Mouse (Mus musculus) thymus, adult 2 months (tissue): ENCODE measurements around the gene Dennd6a.
"Not testable (repeated sequence)": the region's sequence is repeated elsewhere in the genome, so short reads cannot be mapped to it uniquely, and the experiment has no call there.

Experiments used
- CTCF ChIP-seq: fragments of 200-500 bp; IDR thresholded peaks from 2 replicates; pipeline ENCODE4 v1.5.1; 2012; ENCODE audit warnings: mild to moderate bottlenecking, control low read depth, low read length, moderate library complexity, borderline replicate concordance; ENCODE audit not compliant: control insufficient read depth, poor library complexity, insufficient read depth; ENCODE audit errors: extremely low read depth
- POLR2A ChIP-seq: fragments of 200-500 bp; IDR thresholded peaks from 2 replicates; pipeline ENCODE4 v1.6.1; 2012; ENCODE audit warnings: mild to moderate bottlenecking, low read length, control low read depth, moderate library complexity; ENCODE audit not compliant: control insufficient read depth, poor library complexity, insufficient read depth; ENCODE audit errors: extremely low read depth

DNA sequence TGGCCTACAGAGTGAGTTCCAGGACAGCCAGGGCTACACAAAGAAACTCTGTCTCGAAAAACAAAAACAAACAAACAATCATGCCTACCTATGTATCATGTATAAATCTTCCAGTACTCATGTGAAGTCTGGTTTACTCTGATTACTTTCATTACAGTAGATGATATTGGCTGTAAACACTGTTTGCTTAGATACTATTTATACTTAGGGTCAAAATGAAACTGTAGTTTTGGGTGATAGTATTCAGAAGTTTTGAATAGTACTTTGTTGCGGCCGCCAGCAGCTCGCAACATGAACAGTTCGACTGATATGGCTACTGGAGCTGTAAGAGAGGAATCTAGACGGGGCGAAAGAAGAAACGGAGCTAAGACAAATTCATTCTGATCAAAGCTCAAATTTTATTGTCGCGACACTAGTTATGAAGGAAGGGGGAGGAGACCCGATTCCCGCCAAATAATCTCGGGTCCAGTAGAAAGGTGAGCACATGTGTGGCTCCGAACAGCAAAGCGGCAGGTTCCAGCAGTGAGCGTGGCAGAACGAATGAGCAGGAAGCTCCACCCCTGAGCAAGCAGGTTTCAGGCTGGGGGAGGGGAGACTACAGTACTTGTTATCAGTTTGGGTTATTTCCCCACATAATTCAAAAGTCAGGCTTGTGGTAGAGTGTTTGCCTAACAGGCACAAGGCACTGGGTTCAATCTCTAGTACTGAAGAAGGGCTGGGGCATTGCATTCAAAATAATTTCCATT, 98.4 kb downstream of the Dennd6a start:
- not testable (repeated sequence) for TF ChIP-seq POLR2A, CTCF
